Mouse (Mus musculus) stomach, embryonic 14.5 days (tissue): ENCODE data around the gene Sox12. TPM values are rescaled to one million over a fixed set of nuclear protein-coding genes. Genes with fewer than 3 reads are reported as not detected.

Experiments
- ATAC-seq: fragments of 200-750 bp; cut with Nextera tagmentation; 2 replicates; pipeline ENCODE4 v1.8.0; 2017; ENCODE audit warnings: low read depth, moderate TSS enrichment; ENCODE audit not compliant: insufficient number of reproducible peaks, insufficient read depth, low FRiP score
- H3K27ac ChIP-seq: fragments of 300-500 bp; sonication (generic); 2 replicates; pipeline ENCODE4 v1.5.1; 2014; ENCODE audit warnings: mild to moderate bottlenecking, low read length, moderate library complexity, mixed read lengths
- H3K27me3 ChIP-seq: fragments of 300-500 bp; sonication (generic); 2 replicates; pipeline ENCODE4 v1.6.1; 2014; ENCODE audit warnings: low read length, control low read depth, mixed read lengths; ENCODE audit not compliant: control insufficient read depth, insufficient read depth
- H3K36me3 ChIP-seq: fragments of 300-500 bp; sonication (generic); 2 replicates; pipeline ENCODE4 v1.6.1; 2014; ENCODE audit warnings: mild to moderate bottlenecking, control low read depth, low read length, moderate library complexity, mixed read lengths; ENCODE audit not compliant: control insufficient read depth, insufficient read depth
- H3K4me1 ChIP-seq: fragments of 300-500 bp; sonication (generic); 2 replicates; pipeline ENCODE4 v1.6.1; 2014; ENCODE audit warnings: low read length, control low read depth, mixed read lengths; ENCODE audit not compliant: control insufficient read depth, insufficient read depth
- H3K4me2 ChIP-seq: fragments of 300-500 bp; sonication (generic); replicated peaks from 2 replicates; pipeline ENCODE4 v1.6.1; 2014; ENCODE audit warnings: low read depth, low read length, control low read depth
- H3K4me3 ChIP-seq: fragments of 300-500 bp; sonication (generic); 2 replicates; pipeline ENCODE4 v1.5.1; 2014; ENCODE audit warnings: low read depth, low read length, control low read depth
- H3K9ac ChIP-seq: fragments of 300-500 bp; sonication (generic); replicated peaks from 2 replicates; pipeline ENCODE4 v1.6.1; 2014; ENCODE audit warnings: low read depth, mild to moderate bottlenecking, control low read depth, low read length, moderate library complexity, mixed read lengths
- H3K9me3 ChIP-seq: fragments of 300-500 bp; sonication (generic); 2 replicates; pipeline ENCODE4 v1.6.1; 2016; ENCODE audit warnings: low read depth, low read length, control low read depth; ENCODE audit not compliant: control insufficient read depth
- WGBS: fragments of 180-500 bp; shearing (Covaris S2); extraction: QIAGEN DNeasy Blood & Tissue Kit; methylation state at CpG from one replicate; pipeline ENCODE4 v1.1.7; 2014; 5-methylcytosine and 5-hydroxymethylcytosine counted together
- polyA plus RNA-seq: library from polyadenylated mRNA; unstranded; fragments of >200 nt; fragmentation: Nextera tagmentation; extraction: Ambion mirVana; gene quantifications from 2 replicates; pipeline ENCODE4 v1.2.1, GENCODE M21; 2014

Sox12 gene
- polyA plus RNA-seq, 1 experiment from 2014 or later: 15.7 TPM

GRCm38 (mm10) chr2:152412526-152413157, 14.8 kb upstream of the Sox12 start:
- no peaks in the 10 kb centered on the region for H3K36me3 ChIP-seq
- no peaks in the 10 kb centered on the region for H3K9me3 ChIP-seq
- H3K9ac ChIP-seq: peak overlapping the region; percentile 99
- H3K4me2 ChIP-seq: peak overlapping the region; percentile 92
- peak overlapping the region; percentile 85 for H3K4me3 ChIP-seq
- H3K27ac ChIP-seq: peak overlapping the region; percentile 99
- peaks cover 31% of the 10 kb centered on the region for H3K4me1 ChIP-seq
- 3% methylated on average over 15 of the region's 15 CpGs for whole genome bisulfite sequencing
- H3K27me3 ChIP-seq: no peaks in the 10 kb centered on the region
- ATAC-seq: no peak

- H3K9me3 ChIP-seq: no peaks in the 10 kb centered on the region
- no peaks in the 10 kb centered on the region for H3K36me3 ChIP-seq
- H3K27ac ChIP-seq: peak overlapping the region; percentile 99
- H3K4me3 ChIP-seq: peak overlapping the region; percentile 85
- WGBS: 6% methylated on average over 7 of the region's 7 CpGs
- H3K4me2 ChIP-seq: peak overlapping the region; percentile 92
- no peaks in the 10 kb centered on the region for H3K27me3 ChIP-seq
- peak overlapping the region; percentile 99; the same call in 1 of the 2 replicates for H3K9ac ChIP-seq
- no peak for ATAC-seq
- H3K4me1 ChIP-seq: peaks cover 31% of the 10 kb centered on the region
Measured at GRCm38 (mm10) chr2:152411471-152411870, 13.6 kb upstream of the Sox12 start.

DNA sequence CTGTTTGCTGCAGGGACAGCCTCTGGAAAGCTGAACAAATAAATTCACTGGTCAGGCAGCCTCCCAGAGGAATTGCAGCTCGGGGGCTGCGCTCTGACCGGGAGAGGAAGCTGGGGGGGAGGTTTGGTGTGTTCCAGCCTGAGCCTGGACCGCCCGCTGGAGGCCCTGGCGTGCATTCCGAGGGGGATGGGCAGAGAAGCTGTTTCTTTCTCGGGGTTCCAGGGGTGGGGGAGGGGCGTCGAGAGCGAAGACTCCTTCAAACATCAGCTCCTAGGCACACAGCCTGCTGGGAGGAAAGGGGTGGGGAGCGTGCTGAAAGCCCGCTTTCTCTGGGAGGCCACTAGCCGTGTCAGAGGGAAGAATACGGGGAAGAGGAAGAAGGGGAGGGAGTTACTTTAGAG, 13.1 kb upstream of the Sox12 start:
- no peaks in the 10 kb centered on the region for H3K27me3 ChIP-seq
- H3K4me2 ChIP-seq: peak overlapping the region; percentile 92
- peak overlapping the region; percentile 99; the same call in 1 of the 2 replicates for H3K9ac ChIP-seq
- H3K4me1 ChIP-seq: peaks cover 31% of the 10 kb centered on the region
- no peaks in the 10 kb centered on the region for H3K36me3 ChIP-seq
- H3K9me3 ChIP-seq: no peaks in the 10 kb centered on the region
- H3K27ac ChIP-seq: peak overlapping the region; percentile 99
- WGBS: 1% methylated on average over 15 of the region's 15 CpGs
- H3K4me3 ChIP-seq: peak overlapping the region; percentile 85
- peak; percentile 74 for ATAC-seq

DNA sequence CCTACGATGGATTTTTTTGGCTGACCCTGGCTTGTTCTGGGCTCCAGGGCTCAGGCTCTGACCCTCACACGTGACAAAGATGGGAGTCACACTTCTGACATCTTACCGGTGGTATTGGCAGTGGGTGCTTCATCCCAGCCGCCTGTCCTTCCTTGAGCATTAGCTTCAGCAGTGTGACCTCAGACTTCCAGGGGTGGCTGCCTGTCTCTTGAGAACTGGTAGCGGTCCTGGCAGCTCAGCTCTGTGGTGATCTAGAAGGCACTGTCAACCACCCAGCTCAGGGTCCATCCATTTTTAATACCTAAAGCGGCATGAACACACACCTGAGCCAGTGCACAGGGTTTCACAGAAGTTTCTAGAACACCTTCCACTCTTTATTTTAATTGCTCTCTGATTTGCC, 11.9 kb upstream of the Sox12 start:
- no peaks in the 10 kb centered on the region for H3K9me3 ChIP-seq

DNA sequence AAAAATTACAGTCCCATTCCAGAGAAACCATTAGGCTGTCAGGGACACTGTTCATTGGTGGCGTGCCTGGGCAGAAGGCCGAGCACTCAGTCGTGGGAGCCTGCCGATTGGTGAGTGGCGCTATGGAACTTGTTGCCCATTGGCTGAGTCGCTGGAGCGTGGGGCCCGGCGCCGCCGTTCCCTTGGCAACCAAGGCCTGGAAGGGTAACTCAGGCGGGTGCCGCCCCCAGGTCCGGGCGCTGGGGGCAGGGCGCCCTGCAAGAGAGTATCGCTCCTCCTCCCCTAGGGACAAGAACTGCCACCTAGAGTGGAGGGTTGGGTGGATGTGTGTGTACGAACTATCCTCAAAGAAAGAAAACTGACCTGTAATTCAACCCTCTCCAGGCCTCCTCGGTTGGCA, 8.3 kb upstream of the Sox12 start:
- Histone ChIP-seq H3K36me3 (no peaks in the 10 kb centered on the region), H3K27me3 (no peaks in the 10 kb centered on the region), H3K9me3 (no peaks in the 10 kb centered on the region), H3K4me2 (peak overlapping the region; percentile 53), H3K4me1 (peaks cover 26% of the 10 kb centered on the region), H3K4me3 (peak overlapping the region; percentile 21), H3K27ac (peak overlapping the region; percentile 72; the same call in 1 of the 2 replicates), H3K9ac (no peak overlapping the region)
- peak; percentile 95 for ATAC-seq
- WGBS: under 1% methylated on average over 19 of the region's 19 CpGs

More for the DNA sequence above, 11.9 kb upstream of the Sox12 start:
- Histone ChIP-seq H3K9ac (no peak overlapping the region), H3K36me3 (no peaks in the 10 kb centered on the region), H3K4me1 (peaks cover 34% of the 10 kb centered on the region), H3K4me2 (no peak overlapping the region), H3K27me3 (no peaks in the 10 kb centered on the region), H3K4me3 (no peak overlapping the region), H3K27ac (peak overlapping the region; percentile 99)
- ATAC-seq: no peak
- 61% methylated on average over 6 of the region's 6 CpGs for WGBS

DNA sequence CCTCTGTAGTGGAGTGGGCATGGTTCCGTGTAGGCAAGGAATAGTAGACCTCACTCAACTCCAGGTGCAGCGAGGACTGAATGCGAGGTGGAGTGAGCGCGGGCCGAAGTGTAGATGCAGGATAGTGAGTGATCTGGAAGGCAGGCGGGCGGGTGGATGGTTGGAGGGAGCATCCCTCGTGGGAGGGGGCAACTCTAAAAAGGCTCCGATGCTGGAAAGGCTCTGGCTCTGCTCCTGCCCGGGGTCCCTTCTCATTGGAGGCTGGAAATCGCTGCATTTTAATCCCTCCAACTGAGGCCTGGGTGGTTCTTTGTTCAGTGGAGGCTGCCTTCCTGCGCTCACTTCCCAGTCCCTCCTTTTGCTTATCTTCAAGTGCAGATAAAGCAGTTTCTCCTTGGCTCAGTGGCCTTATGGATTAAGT, 1.3 kb upstream of the Sox12 start:
- Histone ChIP-seq H3K4me2 (peak overlapping the region; percentile 94), H3K9ac (peak overlapping the region; percentile 63), H3K4me3 (peak overlapping the region; percentile 88), H3K9me3 (no peaks in the 10 kb centered on the region), H3K4me1 (peaks cover 14% of the 10 kb centered on the region), H3K27me3 (no peaks in the 10 kb centered on the region), H3K36me3 (peaks cover 3% of the 10 kb centered on the region), H3K27ac (peak overlapping the region; percentile 100)
- under 1% methylated on average over 13 of the region's 13 CpGs for WGBS
- peak; percentile 1; the same call in 1 of the 2 replicates for ATAC-seq

DNA sequence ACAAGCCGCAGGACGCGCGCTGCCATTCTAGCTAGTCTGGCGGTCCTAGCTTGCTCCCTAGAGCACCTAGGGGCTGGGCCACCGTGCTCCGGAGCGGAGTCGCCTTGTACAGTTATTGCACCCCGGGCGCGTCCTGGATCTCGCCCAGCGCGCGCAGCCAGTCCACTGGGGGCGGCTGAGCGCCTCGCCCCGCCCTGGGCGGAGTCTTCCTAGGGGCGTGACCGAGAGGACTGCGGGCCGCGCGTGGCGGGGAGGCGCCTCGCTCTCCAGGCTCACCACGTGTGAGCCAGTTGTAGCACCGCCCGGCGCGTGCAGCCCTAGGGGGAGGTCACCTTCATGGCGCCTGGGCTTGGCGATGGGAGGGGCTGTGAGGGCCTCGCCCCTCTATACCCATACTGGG, 828 bp upstream of the Sox12 start:
- ATAC-seq: peak; percentile 87
- H3K27me3 ChIP-seq: no peaks in the 10 kb centered on the region
- peak overlapping the region; percentile 63 for H3K9ac ChIP-seq
- peak overlapping the region; percentile 100 for H3K27ac ChIP-seq
- peak overlapping the region; percentile 88 for H3K4me3 ChIP-seq
- peaks cover 18% of the 10 kb centered on the region for H3K4me1 ChIP-seq
- H3K4me2 ChIP-seq: peak overlapping the region; percentile 94
- no peaks in the 10 kb centered on the region for H3K9me3 ChIP-seq
- WGBS: under 1% methylated on average over 38 of the region's 38 CpGs
- peaks cover 3% of the 10 kb centered on the region for H3K36me3 ChIP-seq

GRCm38 (mm10) chr2:152397004-152397589, 766 bp downstream of the Sox12 start:
- Histone ChIP-seq H3K27ac (peak overlapping the region; percentile 100), H3K4me3 (peak overlapping the region; percentile 88), H3K36me3 (peaks cover 3% of the 10 kb centered on the region), H3K4me1 (peaks cover 23% of the 10 kb centered on the region), H3K4me2 (peak overlapping the region; percentile 94), H3K9ac (peak overlapping the region; percentile 97), H3K9me3 (no peaks in the 10 kb centered on the region), H3K27me3 (no peaks in the 10 kb centered on the region)
- under 1% methylated on average over 62 of the region's 77 CpGs for WGBS
- ATAC-seq: no peak
